Mouse (Mus musculus) ES-E14 (cell line): ENCODE measurements at regions not wholly inside any gene's neighbourhood (a gene's known extent, or its start where the extent isn't known, plus 50 kb on each side); places are given as distances from the start of the nearest gene placed in this dataset.

Experiments
- CHD2 ChIP-seq: IDR thresholded peaks from 2 replicates; pipeline ENCODE4 v1.6.1; 2014; ENCODE audit warnings: mild to moderate bottlenecking, low read depth, low read length, inconsistent platforms
- HCFC1 ChIP-seq: IDR thresholded peaks from 2 replicates; pipeline ENCODE4 v1.6.1; 2012; ENCODE audit warnings: low read length, inconsistent platforms, borderline replicate concordance; ENCODE audit not compliant: insufficient read depth
- MAFK ChIP-seq: IDR thresholded peaks from 2 replicates; pipeline ENCODE4 v1.6.1; 2014; ENCODE audit warnings: mild to moderate bottlenecking, low read depth, low read length, inconsistent platforms; ENCODE audit not compliant: insufficient read depth
- ZC3H11A ChIP-seq: IDR thresholded peaks from 2 replicates; pipeline ENCODE4 v1.6.1; 2012; ENCODE audit warnings: low read depth, mild to moderate bottlenecking, inconsistent platforms, low read length, borderline replicate concordance
- ZNF384 ChIP-seq: IDR thresholded peaks from 2 replicates; pipeline ENCODE4 v1.6.1; 2012; ENCODE audit warnings: low read depth, low read length, inconsistent platforms

DNA sequence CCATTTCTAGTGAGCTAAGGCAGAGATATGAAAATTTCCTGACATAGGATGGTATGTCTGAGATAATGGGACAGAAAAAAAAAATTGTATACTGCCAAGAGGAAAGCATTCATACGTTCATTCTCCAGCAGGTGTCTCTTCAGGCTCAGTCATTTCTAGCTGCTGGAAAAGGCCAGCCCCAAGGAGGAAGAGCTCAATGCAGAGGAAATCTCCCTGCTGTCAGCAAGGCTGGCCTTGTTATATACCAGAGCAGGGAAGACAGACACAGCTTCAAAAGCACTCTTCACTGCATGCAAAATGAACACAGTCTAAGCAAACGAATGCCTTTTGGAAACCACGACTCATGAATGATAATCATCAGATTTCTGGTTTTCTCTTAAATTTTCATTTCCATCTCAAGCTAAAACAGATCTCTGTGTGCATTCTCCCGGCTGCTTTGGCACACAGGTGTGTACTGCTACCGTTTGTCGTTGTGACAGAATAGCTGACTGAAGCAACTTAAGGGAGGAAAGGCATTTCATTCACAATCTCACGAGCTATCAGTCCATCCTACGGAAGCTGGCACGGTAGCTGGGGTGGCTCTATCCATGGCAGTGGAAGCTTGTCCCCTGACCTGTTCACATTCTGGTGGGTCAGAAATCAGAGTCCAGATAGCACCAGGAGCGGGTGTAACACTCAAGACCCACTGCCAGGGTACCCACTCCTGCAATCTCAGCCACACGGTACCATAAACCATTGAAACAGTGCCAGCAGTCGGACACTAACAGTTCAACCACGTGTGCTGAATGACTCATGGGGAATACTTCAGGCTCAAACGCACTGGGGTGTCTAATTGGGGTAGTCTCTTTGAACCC, 701.4 kb downstream of the Poteg start:
- TF ChIP-seq HCFC1 (no peak), CHD2 (no peak), ZC3H11A (no peak), ZNF384 (no peak), MAFK (no peak)
